In the genomic region with DNA sequence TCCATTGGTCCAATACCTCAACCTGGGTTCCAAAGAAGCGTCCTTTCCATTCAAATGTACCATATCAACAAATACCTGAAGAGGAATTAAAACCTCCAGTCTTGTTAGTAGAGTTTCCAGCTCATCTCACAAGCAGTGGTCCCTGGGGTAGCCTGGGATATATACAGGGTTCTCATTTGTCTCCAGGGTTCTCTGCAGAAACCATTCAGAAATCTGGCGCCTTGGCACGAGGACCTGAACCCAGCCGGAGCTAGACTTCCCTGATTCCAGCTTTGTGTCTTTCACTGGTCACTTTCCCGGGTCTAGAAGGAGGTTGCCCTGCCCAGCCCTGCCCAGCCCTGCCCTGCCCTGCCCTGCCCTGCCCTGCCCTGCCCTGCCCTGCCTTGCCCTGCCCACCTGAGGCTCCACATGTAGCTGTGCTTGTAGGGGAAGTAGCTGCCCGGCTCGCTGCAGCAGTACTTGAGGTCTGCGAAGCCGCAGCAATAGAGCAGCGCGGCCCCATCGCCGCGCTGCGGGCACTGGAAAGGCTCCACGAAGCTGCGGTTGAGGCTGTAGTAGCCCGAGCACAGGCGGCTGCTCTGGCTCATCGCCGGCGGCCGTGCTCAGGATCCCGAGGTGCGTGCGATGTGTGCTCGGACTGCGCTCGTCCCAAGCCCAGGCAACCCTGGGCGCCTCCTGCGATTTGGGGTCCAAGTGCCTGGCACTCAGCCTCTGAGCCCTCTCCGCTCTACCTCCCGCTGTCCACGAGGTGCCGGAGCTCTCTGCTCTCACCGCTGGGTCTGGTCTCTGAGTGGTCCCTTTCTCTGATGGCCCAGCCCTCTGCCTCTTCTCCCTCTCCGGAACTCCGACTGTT, we compare ENCODE assay signal across 8 mouse cellular contexts. TPM values are rescaled to one million over a fixed set of nuclear protein-coding genes. Genes with fewer than 3 reads are reported as not detected.
DNase-seq lines count a peak whose midpoint lies in the region; ATAC-seq and TF ChIP-seq lines count a peak whose summit lies in the region.

Gene Shisal2b (minus strand): TSS at position 767 of the 853 bp plus-strand sequence.

- no peaks in the 10 kb centered on the region for H3K9me3 ChIP-seq in embryonic facial prominence, embryonic 15.5 days (replicated peaks)
- no peaks in the 10 kb centered on the region for H3K9me3 ChIP-seq in hindbrain, embryonic 11.5 days (ENCODE audit: control insufficient read depth, low read length)
- no peaks in the 10 kb centered on the region for H3K9me3 ChIP-seq in neural tube, embryonic 12.5 days

- peak; percentile 2 for DNase-seq in kidney, adult 2 months
- DNase-seq in kidney, adult 11 months = no peak
- DNase-seq in hindbrain, embryonic 11.5 days (ENCODE audit: low spot score) = peak; percentile 69
- no peak for DNase-seq in liver, adult 2 months (ENCODE audit: extremely low read depth, low read depth, low spot score)
- DNase-seq in thymus, postnatal 14 days = peak; percentile 35

- no peaks in the 10 kb centered on the region for H3K27me3 ChIP-seq in kidney, adult 2 months (replicated peaks; ENCODE audit: control insufficient read depth, insufficient read depth, low read length)
- H3K27me3 ChIP-seq in embryonic facial prominence, embryonic 15.5 days = no peaks in the 10 kb centered on the region
- H3K27me3 ChIP-seq in hindbrain, embryonic 11.5 days (ENCODE audit: control insufficient read depth, insufficient read depth, low read length) = no peaks in the 10 kb centered on the region
- H3K27me3 ChIP-seq in liver, adult 2 months (ENCODE audit: control insufficient read depth, insufficient read depth, low read length) = peaks cover 9% of the 10 kb centered on the region
- peaks cover 18% of the 10 kb centered on the region for H3K27me3 ChIP-seq in neural tube, embryonic 12.5 days (replicated peaks)

- peak within 1 kb of the TSS; percentile 97 for H3K4me2 ChIP-seq in embryonic facial prominence, embryonic 15.5 days (replicated peaks)
- H3K4me2 ChIP-seq in hindbrain, embryonic 11.5 days (replicated peaks; ENCODE audit: low read depth, low read length) = peak within 1 kb of the TSS; percentile 93
- peak within 1 kb of the TSS; percentile 95 for H3K4me2 ChIP-seq in neural tube, embryonic 12.5 days (replicated peaks)

- peak within 1 kb of the TSS; percentile 25; the same call in 1 of the 2 replicates for H3K4me3 ChIP-seq in kidney, adult 2 months (ENCODE audit: insufficient read depth, low read depth, low read length)
- peak within 1 kb of the TSS; percentile 66 for H3K4me3 ChIP-seq in bone marrow macrophage, adult 2 months (ENCODE audit: insufficient read depth, low read length)
- peak within 1 kb of the TSS; percentile 49 for H3K4me3 ChIP-seq in embryonic facial prominence, embryonic 15.5 days (replicated peaks)
- H3K4me3 ChIP-seq in hindbrain, embryonic 11.5 days (ENCODE audit: low read depth, low read length) = peak within 1 kb of the TSS; percentile 48
- peak within 1 kb of the TSS; percentile 32; the same call in 1 of the 2 replicates for H3K4me3 ChIP-seq in liver, adult 2 months (ENCODE audit: insufficient read depth, low read depth, low read length)
- peak within 1 kb of the TSS; percentile 45 for H3K4me3 ChIP-seq in neural tube, embryonic 12.5 days

- peak within 1 kb of the TSS; percentile 42 for H3K9ac ChIP-seq in embryonic facial prominence, embryonic 15.5 days
- H3K9ac ChIP-seq in hindbrain, embryonic 11.5 days (ENCODE audit: low read depth, low read length) = peak within 1 kb of the TSS; percentile 59
- H3K9ac ChIP-seq in liver, adult 2 months (ENCODE audit: low read depth, low read length) = no peak within 1 kb of the TSS
- H3K9ac ChIP-seq in neural tube, embryonic 12.5 days = peak within 1 kb of the TSS; percentile 58

- peak; percentile 85 for ATAC-seq in embryonic facial prominence, embryonic 15.5 days (ENCODE audit: insufficient number of reproducible peaks, low FRiP score, low TSS enrichment, low read depth)
- ATAC-seq in hindbrain, embryonic 11.5 days (ENCODE audit: low FRiP score) = peak; percentile 88
- peak; percentile 88 for ATAC-seq in neural tube, embryonic 12.5 days (ENCODE audit: low FRiP score, low read depth)

- no peaks in the 10 kb centered on the region for H3K4me1 ChIP-seq in kidney, adult 2 months (ENCODE audit: control insufficient read depth, insufficient read depth, low read length)
- H3K4me1 ChIP-seq in bone marrow macrophage, adult 2 months (ENCODE audit: control insufficient read depth, insufficient read depth, low read length) = no peaks in the 10 kb centered on the region
- H3K4me1 ChIP-seq in embryonic facial prominence, embryonic 15.5 days = peaks cover 11% of the 10 kb centered on the region; the same call in 1 of the 2 replicates
- H3K4me1 ChIP-seq in hindbrain, embryonic 11.5 days (replicated peaks; ENCODE audit: control insufficient read depth, insufficient read depth, low read length) = no peaks in the 10 kb centered on the region
- no peaks in the 10 kb centered on the region; the same call in 1 of the 2 replicates for H3K4me1 ChIP-seq in liver, adult 2 months (ENCODE audit: control insufficient read depth, insufficient read depth, low read length)
- no peaks in the 10 kb centered on the region for H3K4me1 ChIP-seq in neural tube, embryonic 12.5 days

- H3K79me2 ChIP-seq in liver, adult 2 months (ENCODE audit: control insufficient read depth, insufficient read depth, low read length) = no peaks in the 10 kb centered on the region

- no peak for TF ChIP-seq POLR2A in kidney, adult 2 months (IDR thresholded peaks at IDR 0.05; ENCODE audit: low read depth, low read length)
- no peak for TF ChIP-seq POLR2A in bone marrow macrophage, adult 2 months (IDR thresholded peaks at IDR 0.05; ENCODE audit: borderline replicate concordance, low read depth, low read length)
- no peak for TF ChIP-seq POLR2A in liver, adult 2 months (IDR thresholded peaks at IDR 0.05; ENCODE audit: extremely low read depth, insufficient read depth, low read length)

- TF ChIP-seq CTCF in kidney, adult 2 months (conservative IDR thresholded peaks at IDR 0.05; ENCODE audit: insufficient read depth, insufficient read length, low read depth, low read length) = no peak
- no peak for TF ChIP-seq CTCF in bone marrow macrophage, adult 2 months (IDR thresholded peaks at IDR 0.05; ENCODE audit: low read depth, low read length)
- TF ChIP-seq CTCF in liver, adult 2 months (IDR thresholded peaks at IDR 0.05; ENCODE audit: low read depth, low read length) = no peak

- no peak within 1 kb of the TSS for H3K27ac ChIP-seq in kidney, adult 2 months (ENCODE audit: insufficient read depth, low read depth, low read length)
- H3K27ac ChIP-seq in bone marrow macrophage, adult 2 months (ENCODE audit: insufficient read depth, low read depth, low read length) = no peak within 1 kb of the TSS
- H3K27ac ChIP-seq in embryonic facial prominence, embryonic 15.5 days (replicated peaks) = no peak within 1 kb of the TSS
- H3K27ac ChIP-seq in hindbrain, embryonic 11.5 days (ENCODE audit: low read depth, low read length) = no peak within 1 kb of the TSS
- H3K27ac ChIP-seq in liver, adult 2 months (replicated peaks; ENCODE audit: insufficient read depth, low read depth, low read length) = no peak within 1 kb of the TSS
- H3K27ac ChIP-seq in neural tube, embryonic 12.5 days = no peak within 1 kb of the TSS

- 4% methylated on average over 38 of the region's 38 CpGs for WGBS in kidney, adult 2 months
- 4% methylated on average over 38 of the region's 38 CpGs for WGBS in embryonic facial prominence, embryonic 15.5 days
- 3% methylated on average over 35 of the region's 38 CpGs for WGBS in hindbrain, embryonic 11.5 days
- WGBS in liver, adult 2 months = 6% methylated on average over 38 of the region's 38 CpGs
- WGBS in neural tube, embryonic 12.5 days = 4% methylated on average over 38 of the region's 38 CpGs

- no peaks in the 10 kb centered on the region for H3K36me3 ChIP-seq in kidney, adult 2 months (ENCODE audit: control insufficient read depth, insufficient read depth, low read length)
- H3K36me3 ChIP-seq in embryonic facial prominence, embryonic 15.5 days = no peaks in the 10 kb centered on the region
- no peaks in the 10 kb centered on the region for H3K36me3 ChIP-seq in hindbrain, embryonic 11.5 days (ENCODE audit: control insufficient read depth, insufficient read depth, low read length)
- no peaks in the 10 kb centered on the region for H3K36me3 ChIP-seq in liver, adult 2 months (ENCODE audit: control insufficient read depth, insufficient read depth, low read length)
- no peaks in the 10 kb centered on the region for H3K36me3 ChIP-seq in neural tube, embryonic 12.5 days

RNA-seq across cellular contexts. Expression of gene Shisal2b, which starts in this region (rescaled TPM):
- not detected in 2 replicates for polyA plus RNA-seq in kidney, adult 2 months (2012; rRNA removed)
- not detected in 2 replicates for polyA plus RNA-seq in bone marrow macrophage, adult 2 months (2012; ENCODE audit: insufficient read depth, insufficient read length, missing spikeins)
- 0.25 and 0.35 TPM in 2 replicates for polyA plus RNA-seq in embryonic facial prominence, embryonic 15.5 days (2015; fragmentation: Nextera tagmentation; extraction: Ambion mirVana)
- 0.20 TPM in 1 of 2 replicates, not detected in the other for polyA plus RNA-seq in hindbrain, embryonic 11.5 days (2014; fragmentation: Nextera tagmentation; extraction: Ambion mirVana)
- not detected in 2 replicates for total RNA-seq in liver, adult 2 months (2014; rRNA removed)
- polyA plus RNA-seq in liver, adult 2 months (2012; rRNA removed) = not detected in 2 replicates
- 0.41 and 0.42 TPM in 2 replicates for polyA plus RNA-seq in neural tube, embryonic 12.5 days (2016; fragmentation: Nextera tagmentation; extraction: Ambion mirVana)

Comparison
In these comparisons a context has a peak if more than half of its experiments do, and no peak if none do; other contexts are left out.
1. Peak in DNase-seq and H3K4me3 ChIP-seq in kidney, adult 2 months; RNA of the gene not detected or under 1 TPM.
2. Peak in ATAC-seq, H3K4me3 ChIP-seq, H3K9ac ChIP-seq and H3K4me2 ChIP-seq in embryonic facial prominence, embryonic 15.5 days; RNA of the gene not detected or under 1 TPM.
3. Peak in DNase-seq, ATAC-seq, H3K4me3 ChIP-seq, H3K9ac ChIP-seq and H3K4me2 ChIP-seq in hindbrain, embryonic 11.5 days; RNA of the gene not detected or under 1 TPM.
4. Peak in ATAC-seq, H3K4me3 ChIP-seq, H3K9ac ChIP-seq and H3K4me2 ChIP-seq in neural tube, embryonic 12.5 days; RNA of the gene not detected or under 1 TPM.